In genomic region chr12:84217111-84217507, GRCm38 (mm10) we compare ENCODE assay signal across 8 mouse cellular contexts. TPM values are rescaled to one million over a fixed set of nuclear protein-coding genes. Genes with fewer than 3 reads are reported as not detected.
DNase-seq lines count a peak whose midpoint lies in the region; ATAC-seq lines count a peak whose summit lies in the region.

No protein-coding gene starts in this region.

- peaks cover 68% of the 10 kb centered on the region for H3K4me1 ChIP-seq in heart, embryonic 10.5 days
- H3K4me1 ChIP-seq in embryonic facial prominence, embryonic 12.5 days = peaks cover 43% of the 10 kb centered on the region
- H3K4me1 ChIP-seq in intestine, embryonic 14.5 days (replicated peaks; ENCODE audit: control insufficient read depth, insufficient read depth, low read length) = peaks cover 32% of the 10 kb centered on the region
- H3K4me1 ChIP-seq in midbrain, embryonic 11.5 days (ENCODE audit: control insufficient read depth, insufficient read depth, low read length) = peaks cover 29% of the 10 kb centered on the region

- peak overlapping the region; percentile 91 for H3K4me3 ChIP-seq in heart, embryonic 10.5 days
- H3K4me3 ChIP-seq in embryonic facial prominence, embryonic 12.5 days = peak overlapping the region; percentile 93
- peak overlapping the region; percentile 58 for H3K4me3 ChIP-seq in intestine, embryonic 14.5 days (ENCODE audit: low read depth, low read length)
- peak overlapping the region; percentile 86; the same call in 1 of the 2 replicates for H3K4me3 ChIP-seq in midbrain, embryonic 11.5 days (ENCODE audit: low read depth, low read length)

- DNase-seq in heart, embryonic 10.5 days (ENCODE audit: low spot score) = no peak
- no peak for DNase-seq in heart, adult 9 months (ENCODE audit: low spot score in 2 of 2)
- DNase-seq in intestine, embryonic 14.5 days (ENCODE audit: low spot score) = no peak
- DNase-seq in midbrain, embryonic 11.5 days (ENCODE audit: low spot score, missing footprints) = peak; percentile 84
- DNase-seq in layer of hippocampus, postnatal 14 days (ENCODE audit: low spot score in 2 of 2) = no peak
- no peak for DNase-seq in frontal cortex, postnatal 36 days (ENCODE audit: low spot score in 2 of 2)
- no peak for DNase-seq in yolk sac, embryonic 10.5 days (ENCODE audit: low spot score)

- peak overlapping the region; percentile 77 for H3K4me2 ChIP-seq in embryonic facial prominence, embryonic 12.5 days (replicated peaks)
- peak overlapping the region; percentile 76 for H3K4me2 ChIP-seq in intestine, embryonic 14.5 days (ENCODE audit: low read length)
- H3K4me2 ChIP-seq in midbrain, embryonic 11.5 days = peak overlapping the region; percentile 90

- H3K27me3 ChIP-seq in heart, embryonic 10.5 days (ENCODE audit: insufficient read depth, poor library complexity, severe bottlenecking) = no peaks in the 10 kb centered on the region
- H3K27me3 ChIP-seq in embryonic facial prominence, embryonic 12.5 days = no peaks in the 10 kb centered on the region
- H3K27me3 ChIP-seq in intestine, embryonic 14.5 days (replicated peaks; ENCODE audit: control insufficient read depth, insufficient read depth, low read length) = no peaks in the 10 kb centered on the region
- H3K27me3 ChIP-seq in midbrain, embryonic 11.5 days (ENCODE audit: control insufficient read depth, insufficient read depth, low read length) = peaks cover 10% of the 10 kb centered on the region

- 42% methylated on average over 4 of the region's 4 CpGs for WGBS in heart, embryonic 10.5 days
- WGBS in embryonic facial prominence, embryonic 12.5 days = 49% methylated on average over 4 of the region's 4 CpGs
- WGBS in intestine, embryonic 14.5 days = 27% methylated on average over 4 of the region's 4 CpGs
- WGBS in midbrain, embryonic 11.5 days = 31% methylated on average over 4 of the region's 4 CpGs

- no peak for ATAC-seq in embryonic facial prominence, embryonic 12.5 days (ENCODE audit: insufficient number of reproducible peaks, insufficient read depth, low FRiP score, low TSS enrichment)
- no peak; the same call in 1 of the 2 replicates for ATAC-seq in intestine, embryonic 14.5 days (replicated peaks; ENCODE audit: low FRiP score, low TSS enrichment, low read depth)
- ATAC-seq in midbrain, embryonic 11.5 days (ENCODE audit: low FRiP score) = no peak

- H3K27ac ChIP-seq in heart, embryonic 10.5 days = peak overlapping the region; percentile 99; the same call in 1 of the 2 replicates
- H3K27ac ChIP-seq in embryonic facial prominence, embryonic 12.5 days = peak overlapping the region; percentile 90; the same call in 1 of the 2 replicates
- peak overlapping the region; percentile 88 for H3K27ac ChIP-seq in intestine, embryonic 14.5 days (ENCODE audit: low read depth)
- H3K27ac ChIP-seq in midbrain, embryonic 11.5 days (ENCODE audit: low read depth, low read length) = no peak overlapping the region

- H3K9ac ChIP-seq in embryonic facial prominence, embryonic 12.5 days = peak overlapping the region; percentile 87; the same call in 1 of the 2 replicates
- H3K9ac ChIP-seq in intestine, embryonic 14.5 days (ENCODE audit: low read length) = peak overlapping the region; percentile 74; the same call in 1 of the 2 replicates
- peak overlapping the region; percentile 13; the same call in 1 of the 2 replicates for H3K9ac ChIP-seq in midbrain, embryonic 11.5 days (ENCODE audit: low read length)

- H3K36me3 ChIP-seq in heart, embryonic 10.5 days = peaks cover 3% of the 10 kb centered on the region; the same call in 1 of the 2 replicates
- H3K36me3 ChIP-seq in embryonic facial prominence, embryonic 12.5 days = no peaks in the 10 kb centered on the region
- no peaks in the 10 kb centered on the region for H3K36me3 ChIP-seq in intestine, embryonic 14.5 days (ENCODE audit: control insufficient read depth, insufficient read depth, low read length)
- H3K36me3 ChIP-seq in midbrain, embryonic 11.5 days (ENCODE audit: control insufficient read depth, insufficient read depth, low read length) = no peaks in the 10 kb centered on the region

- no peaks in the 10 kb centered on the region for H3K9me3 ChIP-seq in heart, embryonic 10.5 days
- H3K9me3 ChIP-seq in embryonic facial prominence, embryonic 12.5 days = no peaks in the 10 kb centered on the region
- no peaks in the 10 kb centered on the region for H3K9me3 ChIP-seq in intestine, embryonic 14.5 days (ENCODE audit: control insufficient read depth, low read length)
- no peaks in the 10 kb centered on the region for H3K9me3 ChIP-seq in midbrain, embryonic 11.5 days (ENCODE audit: control insufficient read depth, low read length)

RNA-seq across cellular contexts. Expression of gene Elmsan1, which starts 1.6 kb away (rescaled TPM):
- polyA plus RNA-seq in heart, embryonic 10.5 days (2016; fragmentation: Nextera tagmentation; extraction: Ambion mirVana) = 8.0 and 10.5 TPM in 2 replicates
- 7.9 and 9.0 TPM in 2 replicates for polyA plus RNA-seq in embryonic facial prominence, embryonic 12.5 days (2016; fragmentation: Nextera tagmentation; extraction: Ambion mirVana)
- 8.2 and 8.8 TPM in 2 replicates for polyA plus RNA-seq in intestine, embryonic 14.5 days (2014; fragmentation: Nextera tagmentation; extraction: Ambion mirVana)
- 3.4 and 3.9 TPM in 2 replicates for polyA plus RNA-seq in midbrain, embryonic 11.5 days (2014; fragmentation: Nextera tagmentation; extraction: Ambion mirVana)
- total RNA-seq in layer of hippocampus, postnatal 14 days (2021) = 10 to 100 TPM; 17.0 to 18.1 TPM

Comparison
In these comparisons a context has a peak if more than half of its experiments do, and no peak if none do; other contexts are left out.
1. H3K9ac ChIP-seq: peak in every context shown above with its lines; median percentile 87 in embryonic facial prominence, embryonic 12.5 days; 74 in intestine, embryonic 14.5 days; 13 in midbrain, embryonic 11.5 days.